Mouse (Mus musculus) urinary bladder, adult 18-20 months (tissue): ENCODE measurements at regions not wholly inside any gene's neighbourhood (a gene's known extent, or its start where the extent isn't known, plus 50 kb on each side); places are given as distances from the start of the nearest gene placed in this dataset.

ENCODE experiments used
- DNase-seq, 2 experiments: peaks; one replicate each; pipeline ENCODE4 v3.0.0; 2022; ENCODE audit warnings: low spot score in 2 of 2, mixed read lengths in 2 of 2

DNA sequence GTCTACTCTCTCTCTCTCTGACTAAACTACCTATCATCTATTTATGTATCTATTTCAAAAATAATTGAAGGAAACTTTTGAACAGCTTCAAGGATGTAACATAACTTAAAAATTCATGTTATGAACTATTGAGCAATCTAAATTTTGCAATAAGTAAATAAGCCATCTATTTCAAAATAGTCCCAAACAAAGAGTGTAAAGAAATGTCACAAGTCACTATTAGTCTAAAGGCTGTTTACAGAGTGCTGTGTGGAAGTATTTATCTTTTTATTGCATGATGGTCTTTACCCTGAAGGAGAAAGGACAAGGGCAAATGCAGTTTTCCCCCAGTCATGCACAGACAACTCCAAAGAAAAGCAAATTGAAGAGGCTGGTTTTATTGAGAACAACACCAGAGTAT lies 496.0 kb downstream of the Olfm4 start:
- DNase-seq: no peak

DNA sequence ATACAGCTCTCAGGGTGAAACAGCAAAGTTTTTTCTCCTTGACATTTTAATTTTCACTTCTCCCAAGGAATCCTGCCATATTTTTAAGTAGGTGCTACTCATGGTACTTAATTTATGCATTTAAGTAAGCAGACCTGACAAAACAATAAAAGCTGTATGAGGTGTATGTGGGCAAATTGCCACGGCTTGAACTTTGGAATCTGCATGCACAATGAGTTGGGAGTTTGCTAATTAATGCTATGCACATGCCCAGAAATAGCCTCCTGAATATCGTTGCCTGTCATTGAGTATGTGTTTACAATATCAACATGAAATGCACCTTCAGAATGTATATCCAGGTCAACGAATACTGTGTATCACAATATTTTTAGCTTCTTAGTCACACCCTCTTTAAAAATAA lies 498.9 kb downstream of the Olfm4 start:
- no peak for DNase-seq

DNA sequence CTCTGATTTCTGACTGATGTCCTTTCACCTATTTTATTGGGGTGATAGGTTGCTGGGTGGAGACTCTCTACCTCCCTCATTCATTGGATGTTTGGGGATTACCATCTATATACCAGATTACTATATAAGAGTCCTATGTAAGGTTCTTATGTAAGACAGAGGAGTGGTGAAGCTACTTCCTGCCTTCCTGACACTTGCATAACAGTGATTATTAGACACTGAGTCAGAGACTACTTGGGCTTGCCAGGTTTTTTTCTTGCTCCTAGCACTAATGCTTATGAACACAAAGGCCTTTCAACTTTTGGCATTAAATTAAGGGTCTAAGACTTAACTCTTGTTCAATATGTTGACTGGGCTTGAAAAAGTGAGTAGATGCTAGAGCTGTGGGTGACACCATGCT lies 500.4 kb downstream of the Olfm4 start:
- DNase-seq: no peak

DNA sequence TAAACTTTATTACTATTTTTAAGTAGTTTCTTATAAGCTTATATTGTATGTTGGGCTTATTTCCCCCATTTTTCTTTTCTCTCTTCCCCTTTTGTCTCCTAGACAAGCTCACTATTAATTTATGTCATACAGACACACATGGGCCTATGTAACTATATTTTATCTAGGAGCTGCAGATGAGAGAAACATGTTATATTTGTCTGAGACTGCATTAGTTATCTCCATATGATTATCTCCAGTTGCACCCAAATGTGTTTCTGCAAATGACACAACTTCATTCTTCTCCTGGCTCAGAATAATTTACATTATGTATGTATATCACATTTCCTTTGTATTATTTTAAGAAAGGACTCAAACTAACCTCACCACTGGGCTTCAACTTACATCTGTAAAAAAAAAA lies 501.3 kb downstream of the Olfm4 start:
- no peak for DNase-seq

DNA sequence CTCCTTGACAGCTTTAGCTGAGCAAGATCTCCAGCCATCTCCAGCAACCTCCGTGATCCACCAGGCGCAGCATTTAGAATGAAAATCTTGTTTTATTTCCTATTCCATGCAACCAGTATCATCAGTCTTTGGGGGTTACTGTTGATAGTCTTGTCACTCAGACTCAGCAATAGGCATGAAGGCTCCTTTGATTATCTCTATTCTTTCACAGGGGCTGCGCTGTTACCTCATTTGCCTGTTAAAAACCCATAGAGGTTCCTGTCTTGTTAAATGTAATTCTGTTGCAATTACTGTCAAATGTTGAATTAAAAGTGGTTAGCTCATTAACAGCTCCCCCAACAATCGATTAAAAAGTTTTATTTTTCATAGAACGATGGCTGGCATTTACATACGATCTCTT lies 502.7 kb downstream of the Olfm4 start:
- no peak for DNase-seq

DNA sequence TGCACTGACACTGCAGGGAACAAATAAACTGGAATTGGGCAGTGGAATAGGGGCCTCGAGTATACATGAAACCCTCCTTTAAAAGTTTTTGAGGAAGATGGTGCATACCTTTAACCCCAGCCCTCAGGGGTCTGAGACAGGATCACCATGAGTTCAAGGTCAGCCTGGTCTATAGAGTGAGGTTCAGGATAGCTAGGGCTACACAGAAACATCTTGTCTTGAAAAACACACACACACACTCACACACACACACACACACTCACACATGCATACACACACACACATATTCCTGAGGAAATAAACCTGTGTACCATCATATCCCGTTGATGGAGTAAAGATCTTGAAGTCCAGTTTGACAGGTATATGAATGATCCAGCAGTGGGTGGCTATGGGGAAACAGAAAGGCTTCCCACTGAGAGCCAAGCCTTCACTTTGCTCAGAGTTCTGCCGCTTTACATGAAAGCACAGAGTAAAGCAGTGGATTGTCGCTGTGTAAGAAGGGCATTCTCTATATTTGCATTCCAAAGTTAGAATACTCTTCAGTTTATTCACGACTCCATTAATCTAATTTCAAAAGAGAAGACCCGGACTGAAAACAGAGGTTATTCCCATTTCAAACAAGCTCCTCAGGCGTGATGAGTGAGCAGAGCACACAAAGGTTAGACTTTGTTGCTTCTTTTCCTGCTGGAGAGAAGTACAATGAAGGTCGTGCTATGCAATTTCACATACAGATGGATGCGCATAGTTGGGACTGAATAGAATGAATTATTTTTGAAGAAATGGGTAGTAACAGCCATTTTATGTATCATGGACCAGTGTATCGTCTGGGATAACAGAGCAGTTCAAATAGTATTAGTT lies 508.4 kb downstream of the Olfm4 start:
- DNase-seq: no peak

DNA sequence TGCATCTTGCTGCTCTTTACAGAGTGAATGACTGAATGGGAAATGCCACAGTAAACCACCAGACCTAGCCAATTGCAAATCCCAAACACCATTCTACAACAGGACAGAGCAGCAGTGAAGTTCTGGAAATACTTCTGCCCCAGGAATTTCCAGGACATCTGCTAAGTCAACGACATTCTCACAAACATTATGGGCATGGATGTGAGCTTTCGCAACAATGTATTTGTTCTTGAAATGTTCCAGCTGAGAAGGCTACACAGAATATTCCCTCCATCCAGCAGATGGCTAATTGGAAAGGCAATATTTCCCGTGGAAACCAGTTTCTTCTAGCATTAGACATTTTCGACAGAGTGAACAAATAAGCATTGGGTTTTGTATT lies 509.0 kb downstream of the Olfm4 start:
- DNase-seq: no peak

DNA sequence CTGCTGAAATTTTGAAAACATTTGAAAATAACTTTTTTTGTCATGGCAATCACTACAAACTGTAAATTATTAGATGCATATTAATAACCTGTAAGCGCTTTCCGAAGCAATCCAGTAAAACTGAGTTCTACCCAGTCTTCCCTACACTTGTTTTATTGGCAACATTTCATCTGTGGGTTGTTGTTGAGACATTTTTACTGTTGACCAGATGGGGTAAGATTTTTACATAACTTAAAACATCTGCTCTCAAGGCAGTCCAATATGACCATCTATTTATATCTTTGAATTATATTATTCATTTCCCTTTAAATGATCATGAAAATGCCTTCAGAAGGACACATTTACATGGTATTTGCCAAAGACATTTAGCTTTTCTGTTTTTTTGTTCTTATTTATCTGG lies 520.5 kb downstream of the Olfm4 start:
- no peak for DNase-seq

DNA sequence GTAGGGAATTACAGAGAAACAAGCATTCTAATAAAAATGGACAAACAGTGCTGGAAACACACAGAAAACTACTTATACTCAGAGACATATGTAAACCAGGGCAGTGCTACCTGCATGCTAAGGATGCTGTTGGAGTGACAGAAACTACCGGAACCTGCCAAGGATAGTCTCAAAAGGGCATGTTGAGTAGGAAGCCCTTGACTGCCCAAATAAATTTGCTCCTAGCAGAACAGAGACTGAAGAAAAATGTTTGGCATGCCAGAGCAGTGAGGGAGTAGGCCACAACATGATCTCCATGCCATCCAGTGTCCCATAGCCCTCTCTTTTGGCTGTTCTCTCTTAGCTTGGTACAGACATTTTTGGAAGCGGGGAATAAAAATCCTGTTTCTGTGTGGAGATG lies 532.7 kb downstream of the Olfm4 start:
- no peak for DNase-seq

DNA sequence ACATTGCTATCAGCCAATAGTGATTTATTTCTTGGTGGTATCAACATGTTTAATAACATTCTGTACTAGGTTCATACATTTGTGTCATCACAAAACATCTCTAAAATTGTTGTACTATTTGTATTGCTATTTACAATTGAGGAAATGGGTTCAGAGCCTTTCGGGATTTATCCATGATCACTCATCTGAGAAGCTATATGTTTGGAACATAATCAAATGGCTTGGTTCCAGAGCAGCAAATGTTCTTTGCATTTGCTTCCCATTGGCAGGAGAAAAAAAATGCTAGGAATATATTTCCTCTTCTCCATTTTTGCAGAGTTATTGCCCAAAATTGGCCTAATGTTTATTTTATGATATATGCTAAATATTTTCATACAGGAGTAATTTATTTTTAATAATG lies 537.3 kb downstream of the Olfm4 start:
- no peak for DNase-seq

DNA sequence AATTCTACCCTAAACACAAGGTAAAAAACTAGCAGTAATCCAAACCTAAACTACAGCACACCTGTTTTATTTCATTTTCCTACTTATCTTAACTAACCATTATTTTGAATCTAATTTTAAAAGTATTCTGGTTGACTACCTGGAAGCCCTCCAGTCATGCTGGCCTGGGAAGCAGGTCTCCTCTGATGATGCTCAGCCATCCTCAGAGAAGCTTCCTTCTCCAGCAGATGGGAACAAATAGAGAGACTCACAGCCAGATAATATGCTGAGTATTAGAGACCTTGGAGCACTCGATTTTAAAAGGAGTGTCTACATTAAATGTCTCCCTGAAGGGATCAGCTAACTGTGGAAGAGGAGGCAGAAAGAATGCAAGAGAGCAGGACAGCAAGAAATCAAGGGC lies 537.8 kb downstream of the Olfm4 start:
- DNase-seq: no peak

DNA sequence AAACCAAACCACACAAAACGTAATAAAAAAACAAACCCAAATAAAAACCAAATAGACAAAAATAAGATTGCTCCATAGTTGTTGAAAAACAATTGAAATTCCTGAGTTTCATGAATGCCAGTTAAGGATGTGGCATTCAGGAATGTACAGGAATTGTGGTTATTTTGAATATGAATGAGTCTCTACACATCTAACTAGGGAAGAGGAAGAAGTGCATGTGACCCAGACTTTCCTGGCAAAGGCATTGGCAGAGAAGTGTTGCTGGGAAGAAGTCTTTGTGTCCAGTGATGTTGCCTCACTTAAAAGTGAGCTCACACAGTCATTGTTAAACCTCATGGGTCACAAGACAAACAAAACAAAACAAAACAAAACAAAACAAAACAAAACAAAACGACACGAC lies 538.7 kb downstream of the Olfm4 start:
- DNase-seq: no peak

DNA sequence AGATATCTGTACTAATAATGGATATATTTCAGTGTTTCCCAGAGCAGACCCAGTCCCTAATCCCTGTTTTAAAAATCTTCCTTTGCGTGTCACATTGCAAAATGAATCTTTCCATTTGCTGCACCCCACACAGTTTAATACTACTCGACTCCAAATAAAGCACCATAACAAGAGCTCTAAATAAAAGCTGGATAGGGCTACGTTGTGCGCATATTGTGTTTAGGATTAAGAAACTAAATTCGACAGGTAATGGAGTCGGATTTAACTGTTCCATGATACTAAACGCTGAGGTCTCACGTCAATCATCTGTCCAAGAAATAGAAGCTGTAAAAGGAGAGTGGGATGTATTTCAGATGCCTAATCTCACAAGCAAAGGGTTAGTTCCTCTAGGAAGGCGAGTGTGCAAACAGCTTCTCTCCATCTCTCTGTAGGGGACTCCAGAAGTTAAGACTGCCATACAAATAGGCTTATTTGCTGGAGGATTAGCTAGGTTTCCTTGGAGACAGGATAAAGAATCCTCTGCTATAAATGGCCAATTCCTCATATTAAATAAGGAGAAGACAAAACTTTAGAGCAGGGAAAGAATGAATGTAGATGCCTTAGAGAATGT lies 544.6 kb downstream of the Olfm4 start:
- DNase-seq: no peak

DNA sequence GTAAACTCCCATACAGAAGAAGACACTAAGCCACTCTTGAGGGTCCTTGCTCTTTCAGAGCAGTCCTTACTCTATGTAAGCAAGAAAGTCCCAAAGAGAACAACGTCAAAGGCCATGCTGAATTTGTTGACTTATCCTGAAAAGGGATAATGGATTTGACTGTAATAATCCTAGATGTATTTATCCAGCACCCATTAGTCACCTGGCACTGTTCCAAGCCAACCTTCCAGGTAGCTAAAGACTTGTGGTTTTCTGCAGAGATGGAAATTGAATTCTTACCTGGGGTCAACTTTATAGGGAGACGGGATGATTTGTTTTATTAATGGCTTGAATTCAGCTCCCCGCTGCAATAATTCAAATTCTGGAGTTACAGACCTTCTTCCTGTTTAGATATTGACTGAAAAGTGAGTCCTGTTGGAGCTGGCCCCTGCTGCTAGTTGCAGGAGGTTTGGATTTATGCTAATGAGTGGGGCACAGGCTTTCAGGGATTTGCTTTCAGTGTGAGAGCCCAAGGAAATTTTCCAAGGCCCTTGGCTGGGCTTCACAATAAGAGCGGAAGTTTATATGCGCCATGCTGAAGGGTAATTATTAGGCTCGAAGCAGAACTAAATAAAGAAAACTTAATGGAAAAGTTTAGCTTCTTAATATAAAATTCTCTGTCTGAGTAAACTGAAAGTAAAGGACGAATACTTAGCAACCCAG lies 552.3 kb downstream of the Olfm4 start:
- no peak for DNase-seq

DNA sequence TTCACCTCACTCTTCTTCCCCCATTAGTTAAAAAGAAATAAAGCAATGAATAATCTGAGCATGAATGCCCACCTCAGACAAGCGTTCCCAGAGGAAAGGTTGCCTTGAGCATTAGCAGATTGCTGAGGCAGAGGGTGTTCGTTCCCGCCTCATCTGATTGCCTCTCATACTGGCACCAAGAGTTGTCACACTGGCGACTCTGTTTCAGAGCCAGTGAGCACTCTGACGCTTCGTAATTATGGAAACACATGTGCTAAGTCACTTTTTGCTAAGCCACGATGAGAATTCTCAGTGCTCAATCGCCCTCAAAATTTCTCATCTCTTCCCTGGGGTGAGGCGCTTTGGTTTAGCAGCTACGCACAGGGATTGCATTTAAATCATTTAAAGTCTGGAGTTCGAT lies 576.1 kb downstream of the Olfm4 start:
- DNase-seq: no peak
